Mouse (Mus musculus) embryonic facial prominence, embryonic 14.5 days (tissue): ENCODE measurements around the gene Atf7. TPM values are rescaled to one million over a fixed set of nuclear protein-coding genes. Genes with fewer than 3 reads are reported as not detected.

Experiments used
- ATAC-seq: fragments of 200-750 bp; cut with Nextera tagmentation; 2 replicates; pipeline ENCODE4 v1.8.0; 2017; ENCODE audit warnings: low read depth, moderate number of reproducible peaks, moderate TSS enrichment
- DNase-seq: peaks from one replicate; pipeline ENCODE4 v3.0.0-alpha.2; 2015; ENCODE audit warnings: low spot score
- H3K27ac ChIP-seq: fragments of 300-500 bp; sonication (generic); replicated peaks from 2 replicates; pipeline ENCODE4 v1.5.1; 2014; ENCODE audit warnings: low read depth, mild to moderate bottlenecking, low read length, moderate library complexity
- H3K27me3 ChIP-seq: fragments of 300-500 bp; sonication (generic); replicated peaks from 2 replicates; pipeline ENCODE4 v1.6.1; 2014; ENCODE audit warnings: low read length; ENCODE audit not compliant: control insufficient read depth, insufficient read depth
- H3K36me3 ChIP-seq: fragments of 300-500 bp; sonication (generic); 2 replicates; pipeline ENCODE4 v1.6.1; 2014; ENCODE audit warnings: low read length, mixed read lengths; ENCODE audit not compliant: control insufficient read depth, insufficient read depth
- H3K4me1 ChIP-seq: fragments of 300-500 bp; sonication (generic); 2 replicates; pipeline ENCODE4 v1.6.1; 2014; ENCODE audit warnings: antibody characterized with exemption, low read length; ENCODE audit not compliant: control insufficient read depth, insufficient read depth
- H3K4me2 ChIP-seq: fragments of 300-500 bp; sonication (generic); 2 replicates; pipeline ENCODE4 v1.6.1; 2014; ENCODE audit warnings: low read depth, mild to moderate bottlenecking, low read length, moderate library complexity, mixed read lengths
- H3K4me3 ChIP-seq: fragments of 300-500 bp; sonication (generic); 2 replicates; pipeline ENCODE4 v1.5.1; 2014; ENCODE audit warnings: low read depth, mild to moderate bottlenecking, low read length
- H3K9ac ChIP-seq: fragments of 300-500 bp; sonication (generic); 2 replicates; pipeline ENCODE4 v1.6.1; 2014; ENCODE audit warnings: low read depth, mild to moderate bottlenecking, low read length, moderate library complexity, mixed read lengths
- H3K9me3 ChIP-seq: fragments of 300-500 bp; sonication (generic); 2 replicates; pipeline ENCODE4 v1.6.1; 2016; ENCODE audit warnings: low read length; ENCODE audit not compliant: control insufficient read depth
- WGBS: fragments of 180-500 bp; shearing (Covaris S2); extraction: QIAGEN DNeasy Blood & Tissue Kit; methylation state at CpG from one replicate; pipeline ENCODE4 v1.1.7; 2014; 5-methylcytosine and 5-hydroxymethylcytosine counted together
- polyA plus RNA-seq: library from polyadenylated mRNA; unstranded; fragments of >200 nt; fragmentation: Nextera tagmentation; extraction: Ambion mirVana; gene quantifications from 2 replicates; pipeline ENCODE4 v1.2.1, GENCODE M21; 2014

The Atf7 gene
- polyA plus RNA-seq, 1 experiment from 2014 or later: 43.8 TPM

GRCm38 (mm10) chr15:102519211-102520141, 105.8 kb downstream of the Atf7 start:
- H3K4me3 ChIP-seq: peak overlapping the region; percentile 68
- H3K9ac ChIP-seq: peak overlapping the region; percentile 81
- no peaks in the 10 kb centered on the region for H3K9me3 ChIP-seq
- H3K27me3 ChIP-seq: no peaks in the 10 kb centered on the region
- peaks cover 18% of the 10 kb centered on the region for H3K4me1 ChIP-seq
- DNase-seq (no peak), ATAC-seq (no peak)
- peak overlapping the region; percentile 98 for H3K27ac ChIP-seq
- H3K4me2 ChIP-seq: peak overlapping the region; percentile 67
- H3K36me3 ChIP-seq: peaks cover 35% of the 10 kb centered on the region
- 65% methylated on average over 15 of the region's 17 CpGs for WGBS

- ATAC-seq (no peak), DNase-seq (no peak)
- Histone ChIP-seq H3K4me3 (peak overlapping the region; percentile 68), H3K4me1 (peaks cover 18% of the 10 kb centered on the region), H3K27ac (peak overlapping the region; percentile 98), H3K36me3 (peaks cover 29% of the 10 kb centered on the region), H3K9me3 (no peaks in the 10 kb centered on the region), H3K9ac (peak overlapping the region; percentile 81), H3K4me2 (peak overlapping the region; percentile 67), H3K27me3 (no peaks in the 10 kb centered on the region)
- WGBS: 16% methylated on average over 9 of the region's 9 CpGs
Measured at GRCm38 (mm10) chr15:102518859-102519201, 106.4 kb downstream of the Atf7 start.

- H3K9ac ChIP-seq: peak within 1 kb of the TSS; percentile 81
- peaks cover 25% of the 10 kb centered on the region for H3K36me3 ChIP-seq
- DNase-seq (peak; percentile 100), ATAC-seq (peak; percentile 93)
- H3K4me3 ChIP-seq: peak within 1 kb of the TSS; percentile 68
- peak within 1 kb of the TSS; percentile 98 for H3K27ac ChIP-seq
- no peaks in the 10 kb centered on the region for H3K27me3 ChIP-seq
- peak within 1 kb of the TSS; percentile 67 for H3K4me2 ChIP-seq
- WGBS: under 1% methylated on average over 38 of the region's 60 CpGs
- peaks cover 18% of the 10 kb centered on the region for H3K4me1 ChIP-seq
- no peaks in the 10 kb centered on the region for H3K9me3 ChIP-seq
Measured at GRCm38 (mm10) chr15:102517976-102518858, 107.0 kb downstream of the Atf7 start, which contains the start of gene Tarbp2. Gene Tarbp2 (plus strand): TSS chr15:102518192.

DNA sequence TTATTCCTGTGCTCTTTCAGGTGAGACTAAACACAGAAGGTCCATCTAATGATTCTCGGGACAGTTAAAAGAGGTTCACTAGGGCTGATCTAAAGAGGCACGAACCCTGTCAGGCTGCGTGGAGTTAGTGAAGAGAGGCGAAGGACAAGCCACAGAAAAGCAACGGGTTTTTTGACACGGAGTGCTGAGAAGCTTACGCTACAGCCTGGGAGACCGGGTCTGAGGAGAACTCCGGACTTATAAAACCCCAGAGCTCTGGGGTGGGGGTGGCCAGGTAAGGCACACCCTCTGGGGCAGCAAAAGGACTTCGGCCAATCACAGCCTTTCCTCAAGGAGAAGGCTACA, 107.7 kb downstream of the Atf7 start:
- Histone ChIP-seq H3K9me3 (no peaks in the 10 kb centered on the region), H3K4me1 (peaks cover 18% of the 10 kb centered on the region), H3K27ac (peak overlapping the region; percentile 79), H3K27me3 (no peaks in the 10 kb centered on the region), H3K4me3 (peak overlapping the region; percentile 68), H3K9ac (peak overlapping the region; percentile 73), H3K36me3 (peaks cover 22% of the 10 kb centered on the region), H3K4me2 (peak overlapping the region; percentile 67)
- DNase-seq: no peak
- WGBS: under 1% methylated on average over 9 of the region's 10 CpGs
- ATAC-seq: no peak

GRCm38 (mm10) chr15:102516728-102517404, 108.4 kb downstream of the Atf7 start, which contains the start of gene Map3k12:
Gene Map3k12 (minus strand): TSS chr15:102517064.
- H3K27me3 ChIP-seq: no peaks in the 10 kb centered on the region
- WGBS: 1% methylated on average over 39 of the region's 43 CpGs
- peak within 1 kb of the TSS; percentile 73 for H3K9ac ChIP-seq
- peak within 1 kb of the TSS; percentile 67 for H3K4me2 ChIP-seq
- peak within 1 kb of the TSS; percentile 79 for H3K27ac ChIP-seq
- DNase-seq (peak; percentile 80), ATAC-seq (no peak)
- peaks cover 14% of the 10 kb centered on the region for H3K36me3 ChIP-seq
- H3K4me1 ChIP-seq: peaks cover 21% of the 10 kb centered on the region
- peak within 1 kb of the TSS; percentile 68 for H3K4me3 ChIP-seq
- no peaks in the 10 kb centered on the region for H3K9me3 ChIP-seq

GRCm38 (mm10) chr15:102516293-102516692, 109.0 kb downstream of the Atf7 start:
- H3K27ac ChIP-seq: peak overlapping the region; percentile 79
- H3K27me3 ChIP-seq: no peaks in the 10 kb centered on the region
- WGBS: 1% methylated on average over 11 of the region's 12 CpGs
- no peak for ATAC-seq
- peaks cover 26% of the 10 kb centered on the region for H3K4me1 ChIP-seq
- peak overlapping the region; percentile 67 for H3K4me2 ChIP-seq
- no peak for DNase-seq
- H3K9me3 ChIP-seq: no peaks in the 10 kb centered on the region
- peak overlapping the region; percentile 73 for H3K9ac ChIP-seq
- H3K4me3 ChIP-seq: peak overlapping the region; percentile 68
- H3K36me3 ChIP-seq: peaks cover 9% of the 10 kb centered on the region

DNA sequence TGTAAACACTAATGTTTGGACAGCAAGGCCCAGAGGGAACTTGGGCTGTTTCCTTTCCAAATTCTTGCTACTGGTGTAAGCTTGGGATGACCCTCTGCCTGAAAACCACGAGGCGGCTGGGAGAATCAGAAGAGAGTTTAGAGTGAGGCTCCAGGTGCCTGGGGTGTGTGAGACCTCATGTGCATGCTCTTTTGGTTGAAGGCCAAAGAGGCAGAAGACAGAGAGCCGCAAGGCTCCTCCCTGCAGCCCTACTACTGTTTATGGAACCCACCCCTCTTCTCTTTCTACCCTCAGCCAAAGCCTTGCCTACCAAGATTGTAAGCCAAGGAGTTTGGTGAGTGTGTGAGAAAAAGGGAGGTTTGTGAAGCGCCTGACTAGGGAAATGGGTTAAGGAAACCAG, 109.5 kb downstream of the Atf7 start:
- DNase-seq (no peak), ATAC-seq (no peak)
- H3K4me2 ChIP-seq: peak overlapping the region; percentile 67
- H3K27me3 ChIP-seq: no peaks in the 10 kb centered on the region
- peak overlapping the region; percentile 73 for H3K9ac ChIP-seq
- H3K9me3 ChIP-seq: no peaks in the 10 kb centered on the region
- WGBS: 33% methylated on average over 4 of the region's 4 CpGs
- peak overlapping the region; percentile 68 for H3K4me3 ChIP-seq
- peak overlapping the region; percentile 79; the same call in 1 of the 2 replicates for H3K27ac ChIP-seq
- 0 out of 2 replicates have a peak, but pooled peaks cover 4% of the 10 kb centered on the region for H3K36me3 ChIP-seq
- H3K4me1 ChIP-seq: peaks cover 30% of the 10 kb centered on the region

DNA sequence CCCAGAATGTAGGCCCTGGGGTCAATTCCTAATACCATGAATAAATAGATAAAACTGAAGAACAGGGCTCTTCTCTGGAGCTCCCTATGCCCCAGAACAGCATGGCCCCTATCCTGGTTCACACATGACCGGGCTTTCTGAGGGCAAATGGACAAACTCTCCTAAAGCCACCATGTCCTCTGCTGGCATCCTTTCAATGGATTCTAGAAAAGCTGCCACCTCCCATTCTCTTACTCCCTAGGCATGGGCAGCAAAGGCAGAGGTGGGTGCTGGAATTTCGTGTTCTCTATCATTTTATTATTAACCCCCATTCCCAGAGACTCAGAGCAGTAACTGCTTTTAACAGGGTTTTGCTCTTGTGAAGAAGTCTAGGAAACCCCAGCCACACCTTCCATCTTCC, 110.0 kb downstream of the Atf7 start:
- Histone ChIP-seq H3K27ac (no peak overlapping the region), H3K4me2 (peak overlapping the region; percentile 67; the same call in 1 of the 2 replicates), H3K4me3 (0 out of 2 replicates have a peak overlapping the region, but pooled peaks have one; percentile 68), H3K9me3 (no peaks in the 10 kb centered on the region), H3K9ac (0 out of 2 replicates have a peak overlapping the region, but pooled peaks have one; percentile 1), H3K36me3 (no peaks in the 10 kb centered on the region), H3K27me3 (no peaks in the 10 kb centered on the region), H3K4me1 (peaks cover 30% of the 10 kb centered on the region)
- WGBS: 94% methylated on average over 2 of the region's 2 CpGs
- no peak for ATAC-seq
- no peak for DNase-seq
